Mouse (Mus musculus) midbrain, embryonic 14.5 days (tissue): ENCODE data around the gene Nipa1. TPM values are rescaled to one million over a fixed set of nuclear protein-coding genes. Genes with fewer than 3 reads are reported as not detected.

Experiments
- ATAC-seq: fragments of 200-750 bp; cut with Nextera tagmentation; 2 replicates; pipeline ENCODE4 v1.8.0; 2017; ENCODE audit warnings: moderate number of reproducible peaks, moderate library complexity; ENCODE audit not compliant: low FRiP score, low TSS enrichment
- DNase-seq: peaks from one replicate; pipeline ENCODE4 v3.0.0-alpha.2; 2015
- H3K27ac ChIP-seq: fragments of 300-500 bp; sonication (generic); replicated peaks from 2 replicates; pipeline ENCODE4 v1.5.1; 2014; ENCODE audit warnings: mild to moderate bottlenecking, low read depth, low read length, moderate library complexity
- H3K27me3 ChIP-seq: fragments of 300-500 bp; sonication (generic); 2 replicates; pipeline ENCODE4 v1.6.1; 2014; ENCODE audit warnings: low read length, control low read depth, mixed read lengths; ENCODE audit not compliant: control insufficient read depth, insufficient read depth
- H3K36me3 ChIP-seq: fragments of 300-500 bp; sonication (generic); 2 replicates; pipeline ENCODE4 v1.6.1; 2014; ENCODE audit warnings: low read length, control low read depth; ENCODE audit not compliant: control insufficient read depth, insufficient read depth
- H3K4me1 ChIP-seq: fragments of 300-500 bp; sonication (generic); 2 replicates; pipeline ENCODE4 v1.6.1; 2014; ENCODE audit warnings: mild to moderate bottlenecking, antibody characterized with exemption, low read length, control low read depth; ENCODE audit not compliant: control insufficient read depth, insufficient read depth
- H3K4me2 ChIP-seq: fragments of 300-500 bp; sonication (generic); 2 replicates; pipeline ENCODE4 v1.6.1; 2014; ENCODE audit warnings: mild to moderate bottlenecking, low read length, moderate library complexity
- H3K4me3 ChIP-seq: fragments of 300-500 bp; sonication (generic); replicated peaks from 2 replicates; pipeline ENCODE4 v1.5.1; 2014; ENCODE audit warnings: low read depth, low read length
- H3K9ac ChIP-seq: fragments of 300-500 bp; sonication (generic); replicated peaks from 2 replicates; pipeline ENCODE4 v1.6.1; 2014; ENCODE audit warnings: mild to moderate bottlenecking, low read length, moderate library complexity
- H3K9me3 ChIP-seq: fragments of 300-500 bp; sonication (generic); 2 replicates; pipeline ENCODE4 v1.6.1; 2016; ENCODE audit warnings: low read length, control low read depth, mixed read lengths; ENCODE audit not compliant: control insufficient read depth
- WGBS: fragments of 180-500 bp; shearing (Covaris S2); extraction: QIAGEN DNeasy Blood & Tissue Kit; methylation state at CpG from one replicate; pipeline ENCODE4 v1.1.7; 2014; 5-methylcytosine and 5-hydroxymethylcytosine counted together
- polyA plus RNA-seq: library from polyadenylated mRNA; unstranded; fragments of >200 nt; fragmentation: Nextera tagmentation; extraction: Ambion mirVana; gene quantifications from 2 replicates; pipeline ENCODE4 v1.2.1, GENCODE M21; 2014

The Nipa1 gene
- polyA plus RNA-seq, 1 experiment from 2014 or later = 20.1 TPM

DNA sequence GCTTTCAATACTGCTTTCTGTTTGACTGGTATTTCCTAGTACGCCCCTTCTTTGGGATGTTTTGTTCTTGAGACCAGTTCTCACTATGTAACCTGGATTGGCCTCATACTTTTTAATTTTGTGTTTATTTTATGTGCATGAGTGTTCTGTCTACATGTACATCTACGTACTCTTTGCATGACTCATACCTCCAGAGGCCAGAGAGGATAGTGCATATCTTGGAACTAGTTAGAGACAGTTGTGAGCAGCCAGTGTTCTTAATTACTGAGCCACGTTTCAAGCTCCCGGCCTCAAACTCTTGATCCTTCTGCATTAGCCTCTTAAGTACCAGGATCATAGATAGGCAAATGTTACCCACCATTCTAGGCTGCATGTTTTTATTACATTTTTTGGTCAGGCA lies 81.4 kb downstream of the Nipa1 start:
- H3K9me3 ChIP-seq = no peaks in the 10 kb centered on the region
- H3K4me3 ChIP-seq = no peak overlapping the region
- no peak overlapping the region for H3K27ac ChIP-seq
- DNase-seq (no peak), ATAC-seq (no peak)
- H3K27me3 ChIP-seq = no peaks in the 10 kb centered on the region
- H3K9ac ChIP-seq = no peak overlapping the region
- H3K36me3 ChIP-seq = no peaks in the 10 kb centered on the region
- WGBS = 93% methylated on average over 4 of the region's 4 CpGs
- no peak overlapping the region for H3K4me2 ChIP-seq
- no peaks in the 10 kb centered on the region for H3K4me1 ChIP-seq

DNA sequence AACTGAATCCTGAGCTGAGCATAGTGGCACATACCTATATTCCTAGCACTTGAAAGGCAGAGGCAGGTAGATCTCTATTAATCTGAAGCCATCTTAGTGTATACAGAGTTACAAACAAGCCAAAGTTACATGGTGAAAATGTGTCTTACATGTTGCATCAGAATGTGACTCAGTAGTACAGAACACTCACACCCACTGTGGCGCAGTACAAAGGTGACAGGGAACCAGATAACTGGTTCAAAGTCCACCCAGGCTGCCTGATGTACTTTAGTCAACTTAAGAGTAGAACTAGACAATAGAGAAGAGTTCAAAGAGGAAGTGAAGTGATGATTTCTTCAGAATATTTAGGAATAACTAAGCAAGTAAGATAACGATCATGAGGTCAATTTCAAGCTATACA lies 84.7 kb downstream of the Nipa1 start:
- peaks cover 16% of the 10 kb centered on the region for H3K36me3 ChIP-seq
- no peak overlapping the region for H3K4me3 ChIP-seq
- no peaks in the 10 kb centered on the region for H3K27me3 ChIP-seq
- no peak overlapping the region for H3K4me2 ChIP-seq
- H3K4me1 ChIP-seq = no peaks in the 10 kb centered on the region
- ATAC-seq = no peak
- H3K27ac ChIP-seq = no peak overlapping the region
- H3K9me3 ChIP-seq = no peaks in the 10 kb centered on the region
- no peak overlapping the region for H3K9ac ChIP-seq
- 96% methylated on average over 2 of the region's 2 CpGs for WGBS
- no peak for DNase-seq

DNA sequence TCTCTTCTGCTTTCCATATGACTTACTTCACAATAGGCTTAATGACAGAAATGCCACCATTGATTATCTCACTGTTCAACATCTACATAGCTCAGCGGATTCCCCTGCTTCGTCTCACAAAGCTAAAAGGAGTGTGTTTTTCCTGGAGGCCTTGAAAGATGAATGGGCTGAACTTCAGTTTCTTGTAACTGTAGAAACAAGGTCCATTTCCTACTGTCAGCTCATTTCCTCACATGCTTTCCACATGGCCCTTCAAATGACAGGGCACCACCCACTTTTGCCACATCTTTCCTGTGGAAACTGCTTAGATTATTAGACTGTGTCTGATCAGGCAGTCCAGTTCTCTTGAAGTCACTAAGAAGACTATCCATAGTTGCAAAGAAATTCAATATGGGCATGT lies 91.1 kb downstream of the Nipa1 start:
- Histone ChIP-seq H3K36me3 (peaks cover 60% of the 10 kb centered on the region), H3K4me2 (no peak overlapping the region), H3K4me1 (no peaks in the 10 kb centered on the region), H3K27me3 (no peaks in the 10 kb centered on the region), H3K9me3 (no peaks in the 10 kb centered on the region), H3K27ac (no peak overlapping the region), H3K9ac (no peak overlapping the region), H3K4me3 (no peak overlapping the region)
- DNase-seq (no peak), ATAC-seq (no peak)
- WGBS = 84% methylated on average over 2 of the region's 2 CpGs

Other genes starting within 250 kb of the Nipa1 start
- gene Tubgcp5, start 225.8 kb downstream of the Nipa1 start, polyA plus RNA-seq = 25.5 and 39.5 TPM in 2 replicates
- gene Cyfip1, start 178.2 kb downstream of the Nipa1 start, polyA plus RNA-seq = 29.7 and 55.1 TPM in 2 replicates
- 37.3 and 45.1 TPM in 2 replicates for gene Nipa2, start 57.5 kb downstream of the Nipa1 start, polyA plus RNA-seq
- 52.3 and 58.7 TPM in 2 replicates for gene Herc2, start 30.2 kb upstream of the Nipa1 start, polyA plus RNA-seq
- gene Oca2, start 219.8 kb upstream of the Nipa1 start, polyA plus RNA-seq = 0.13 TPM in 1 of 2 replicates, not detected in the other